Mouse (Mus musculus) liver, adult 2 months (tissue): ENCODE measurements around the gene Ccdc136. TPM values are rescaled to one million over a fixed set of nuclear protein-coding genes. Genes with fewer than 3 reads are reported as not detected.
"Not testable (repeated sequence)": the region's sequence is repeated elsewhere in the genome, so short reads cannot be mapped to it uniquely, and the experiment has no call there.

Experiments used
- DNase-seq: peaks from one replicate; pipeline ENCODE4 v3.0.0-alpha.2; 2011; ENCODE audit warnings: low read depth, low spot score; ENCODE audit errors: extremely low read depth
- H3K27ac ChIP-seq: fragments of 200-500 bp; replicated peaks from 2 replicates; pipeline ENCODE4 v1.5.1; 2012; ENCODE audit warnings: low read depth, mild to moderate bottlenecking, control low read depth, inconsistent platforms, low read length; ENCODE audit not compliant: insufficient read depth
- H3K27me3 ChIP-seq: fragments of 200-500 bp; 2 replicates; pipeline ENCODE4 v1.6.1; 2012; ENCODE audit warnings: mild to moderate bottlenecking, moderate library complexity, low read length, inconsistent platforms; ENCODE audit not compliant: control insufficient read depth, insufficient read depth
- H3K36me3 ChIP-seq: fragments of 200-500 bp; 2 replicates; pipeline ENCODE4 v1.6.1; 2012; ENCODE audit warnings: low read length, inconsistent platforms; ENCODE audit not compliant: control insufficient read depth, insufficient read depth
- H3K4me1 ChIP-seq: fragments of 200-500 bp; 2 replicates; pipeline ENCODE4 v1.6.1; 2011; ENCODE audit warnings: low read length; ENCODE audit not compliant: control insufficient read depth, insufficient read depth
- H3K4me3 ChIP-seq: fragments of 200-500 bp; 2 replicates; pipeline ENCODE4 v1.5.1; 2011; ENCODE audit warnings: low read depth, mild to moderate bottlenecking, control low read depth, low read length, moderate library complexity; ENCODE audit not compliant: insufficient read depth
- H3K79me2 ChIP-seq: fragments of 200-500 bp; 2 replicates; pipeline ENCODE4 v1.6.1; 2012; ENCODE audit warnings: inconsistent platforms, mild to moderate bottlenecking, low read length, moderate library complexity; ENCODE audit not compliant: control insufficient read depth, insufficient read depth
- H3K9ac ChIP-seq: fragments of 200-500 bp; 2 replicates; pipeline ENCODE4 v1.6.1; 2012; ENCODE audit warnings: low read depth, mild to moderate bottlenecking, control low read depth, inconsistent platforms, low read length
- CTCF ChIP-seq: fragments of 200-500 bp; IDR thresholded peaks from 2 replicates; pipeline ENCODE4 v1.5.1; 2011; ENCODE audit warnings: low read depth, low read length, control low read depth
- POLR2A ChIP-seq: fragments of 200-500 bp; IDR thresholded peaks from 2 replicates; pipeline ENCODE4 v1.6.1; 2011; ENCODE audit warnings: low read length, control low read depth; ENCODE audit not compliant: insufficient read depth; ENCODE audit errors: extremely low read depth
- WGBS: fragments of 180-500 bp; shearing (Covaris S2); methylation state at CpG from one replicate; pipeline ENCODE4 v1.1.7; 2018; 5-methylcytosine and 5-hydroxymethylcytosine counted together
- polyA plus RNA-seq: library from polyadenylated mRNA; depleted of rRNA; stranded (reverse); fragments of >200 nt; gene quantifications from 2 replicates; pipeline ENCODE4 v1.2.3, GENCODE M21; 2012; rRNA removed
- total RNA-seq: library from RNA; depleted of rRNA; stranded (reverse); fragments of >200 nt; gene quantifications from 2 replicates; pipeline ENCODE4 v1.2.3, GENCODE M21; 2014; rRNA removed

Gene Ccdc136
- under 0.01 and 0.09 TPM in 2 replicates for total RNA-seq
- polyA plus RNA-seq: 0.11 and 0.34 TPM in 2 replicates

DNA sequence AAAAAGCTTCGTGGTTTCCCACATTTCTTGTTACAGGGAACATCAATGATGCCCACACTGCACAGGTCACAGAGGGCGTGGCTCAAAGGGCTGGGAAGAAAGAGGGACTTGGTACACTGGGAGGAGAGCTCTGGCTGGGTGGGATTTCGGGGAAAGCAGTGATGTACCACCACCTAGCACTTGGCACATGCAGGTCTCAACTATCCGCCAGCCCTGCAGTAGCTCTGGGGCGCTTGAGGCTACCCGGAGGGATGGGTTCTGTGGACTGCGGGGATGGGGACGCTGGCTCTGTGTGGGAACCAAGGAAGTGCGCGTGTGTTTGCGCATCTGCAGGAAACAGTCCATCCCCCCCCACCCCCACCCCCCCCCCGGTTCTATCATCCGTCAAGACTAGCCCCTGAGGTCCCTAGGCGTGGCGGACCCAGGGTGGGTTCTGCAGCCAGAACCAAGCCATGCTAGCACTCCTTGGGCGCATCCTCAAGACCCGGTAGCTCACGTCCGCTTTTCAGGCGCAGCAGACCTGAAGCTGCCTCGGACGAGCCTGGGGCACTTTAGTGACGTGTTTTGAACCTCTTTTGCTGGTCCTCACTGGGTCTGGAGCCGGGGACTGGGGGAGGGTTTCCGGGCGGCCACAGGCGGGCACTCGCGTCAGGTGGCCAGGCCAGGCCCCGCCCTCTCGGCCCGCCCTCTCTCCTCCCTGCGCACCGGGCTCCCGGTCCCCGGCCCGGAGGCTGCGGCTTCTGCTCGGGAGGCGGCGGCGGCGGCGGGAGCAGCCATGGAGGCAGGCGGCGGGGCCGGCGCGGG, at the start of gene Ccdc136:
Ccdc136 (plus strand) TSS at position 400 of the 804 bp plus-strand sequence.
- Histone ChIP-seq H3K27ac (no peak within 1 kb of the TSS), H3K36me3 (no peaks in the 10 kb centered on the region), H3K4me1 (peaks cover 6% of the 10 kb centered on the region), H3K27me3 (peaks cover 10% of the 10 kb centered on the region; the same call in 1 of the 2 replicates), H3K79me2 (no peaks in the 10 kb centered on the region), H3K4me3 (peak within 1 kb of the TSS; percentile 56), H3K9ac (peak within 1 kb of the TSS; percentile 40; the same call in 1 of the 2 replicates)
- peak; percentile 23 for DNase-seq
- WGBS: 1% methylated on average over 48 of the region's 49 CpGs
- TF ChIP-seq CTCF (no peak), POLR2A (no peak)

GRCm38 (mm10) chr6:29346512-29346911, 49.6 kb upstream of the Ccdc136 start:
- not testable (repeated sequence) for DNase-seq, H3K27ac ChIP-seq, H3K4me3 ChIP-seq, H3K27me3 ChIP-seq, H3K36me3 ChIP-seq, H3K4me1 ChIP-seq, H3K9ac ChIP-seq, H3K79me2 ChIP-seq
- 97% methylated on average over 2 of the region's 2 CpGs for WGBS

GRCm38 (mm10) chr6:29347189-29347588, 48.9 kb upstream of the Ccdc136 start:
- Histone ChIP-seq H3K4me3 (peak overlapping the region; percentile 87), H3K27ac (peak overlapping the region; percentile 53), H3K27me3 (no peaks in the 10 kb centered on the region), H3K9ac (peak overlapping the region; percentile 52), H3K36me3 (no peaks in the 10 kb centered on the region), H3K4me1 (peaks cover 6% of the 10 kb centered on the region; the same call in 1 of the 2 replicates), H3K79me2 (peaks cover 8% of the 10 kb centered on the region; the same call in 1 of the 2 replicates)
- TF ChIP-seq CTCF (no peak), POLR2A (no peak)
- no peak for DNase-seq
- WGBS: 45% methylated on average over 7 of the region's 7 CpGs

DNA sequence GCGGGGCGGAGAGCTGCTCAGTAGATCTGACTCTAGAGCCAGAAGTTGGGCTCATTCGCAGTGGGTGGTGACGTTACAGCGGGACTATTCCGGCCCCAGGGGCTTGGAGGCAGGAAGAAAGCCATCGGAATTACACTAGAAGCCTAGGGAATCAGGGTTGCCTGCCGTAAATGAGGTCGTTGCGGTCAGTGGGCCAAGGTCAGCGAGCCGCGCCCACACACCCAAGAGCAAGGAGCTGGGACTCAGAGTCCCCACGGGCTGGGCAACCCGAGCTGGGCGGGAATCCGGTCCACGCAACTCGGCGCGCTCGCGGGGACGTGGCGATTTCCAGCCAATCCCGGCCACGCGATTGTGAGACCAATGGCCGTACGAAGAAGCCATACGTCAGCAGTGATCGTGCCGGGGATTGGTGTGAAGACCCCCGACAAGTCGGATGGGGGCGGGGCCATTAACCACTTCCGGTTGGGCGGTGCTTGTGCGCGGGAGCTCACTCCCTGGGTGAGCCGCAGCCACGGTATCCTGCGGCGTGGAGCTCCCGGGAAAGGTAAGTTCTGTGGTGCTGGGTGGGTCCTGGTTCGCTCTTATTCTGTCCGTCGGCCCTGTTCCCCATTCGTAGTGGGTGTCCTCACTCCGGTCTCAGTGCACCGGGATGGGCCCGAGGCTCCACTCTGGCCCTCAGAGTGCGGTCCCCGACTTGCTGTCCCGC, 48.3 kb upstream of the Ccdc136 start, which contains the start of gene Calu:
Calu (plus strand) TSS at position 405 of the 706 bp plus-strand sequence.
- peaks cover 11% of the 10 kb centered on the region; the same call in 1 of the 2 replicates for H3K79me2 ChIP-seq
- H3K9ac ChIP-seq: peak within 1 kb of the TSS; percentile 89
- peak; percentile 95 for DNase-seq
- H3K36me3 ChIP-seq: no peaks in the 10 kb centered on the region
- under 1% methylated on average over 55 of the region's 55 CpGs for WGBS
- H3K27ac ChIP-seq: peak within 1 kb of the TSS; percentile 64
- TF ChIP-seq POLR2A (peak; percentile 96), CTCF (no peak)
- H3K27me3 ChIP-seq: no peaks in the 10 kb centered on the region
- H3K4me3 ChIP-seq: peak within 1 kb of the TSS; percentile 87
- peaks cover 6% of the 10 kb centered on the region for H3K4me1 ChIP-seq

GRCm38 (mm10) chr6:29348371-29348724, 47.8 kb upstream of the Ccdc136 start:
- under 1% methylated on average over 15 of the region's 15 CpGs for WGBS
- peak; percentile 48 for DNase-seq
- Histone ChIP-seq H3K9ac (peak overlapping the region; percentile 89), H3K27me3 (no peaks in the 10 kb centered on the region), H3K36me3 (no peaks in the 10 kb centered on the region), H3K27ac (peak overlapping the region; percentile 64), H3K4me1 (peaks cover 9% of the 10 kb centered on the region), H3K4me3 (peak overlapping the region; percentile 87), H3K79me2 (peaks cover 14% of the 10 kb centered on the region; the same call in 1 of the 2 replicates)
- TF ChIP-seq POLR2A: no peak
- no peak for TF ChIP-seq CTCF

- DNase-seq: no peak
- Histone ChIP-seq H3K27me3 (no peaks in the 10 kb centered on the region), H3K79me2 (peaks cover 21% of the 10 kb centered on the region; the same call in 1 of the 2 replicates), H3K27ac (no peak overlapping the region), H3K4me1 (peaks cover 9% of the 10 kb centered on the region), H3K4me3 (no peak overlapping the region), H3K36me3 (peaks cover 4% of the 10 kb centered on the region), H3K9ac (no peak overlapping the region)
- TF ChIP-seq POLR2A (no peak), CTCF (peak; percentile 13; the same call in 1 of the 2 replicates)
Observed at GRCm38 (mm10) chr6:29351613-29352012, 44.5 kb upstream of the Ccdc136 start.
